Mouse (Mus musculus): ENCODE results near the gene Hsd3b2.

GRCm38 (mm10) chr3:98726281-98726680 is 1.9 kb upstream of the Hsd3b2 start:
- no peak for TF ChIP-seq MAZ (IDR thresholded peaks at IDR 0.05; ENCODE audit: low read depth, low read length)
- TF ChIP-seq EP300 (IDR thresholded peaks at IDR 0.05; ENCODE audit: low read depth in 1 of 2, low read length in 2 of 2), result no peak
- TF ChIP-seq TAL1 (IDR thresholded peaks at IDR 0.05; ENCODE audit: low read length), result no peak
- TF ChIP-seq CTCF (IDR thresholded peaks at IDR 0.05 in 2 of 3, conservative IDR thresholded peaks at IDR 0.05 in 1 of 3; ENCODE audit: control insufficient read depth in 1 of 3, insufficient read depth in 1 of 3, low read depth in 2 of 3, low read length in 3 of 3, poor library complexity in 1 of 3, severe bottlenecking in 1 of 3), result no peak
- TF ChIP-seq TCF12 (IDR thresholded peaks at IDR 0.05; ENCODE audit: low read depth, low read length), result no peak
- TF ChIP-seq POLR2A (IDR thresholded peaks at IDR 0.05; ENCODE audit: control insufficient read depth in 1 of 2, insufficient read depth in 1 of 2, low read depth in 1 of 2, low read length in 2 of 2, poor library complexity in 1 of 2), result no peak
- TF ChIP-seq MAFK (IDR thresholded peaks at IDR 0.05; ENCODE audit: borderline replicate concordance, low read depth, low read length), result no peak
- TF ChIP-seq USF1 (IDR thresholded peaks at IDR 0.05; ENCODE audit: low read depth, low read length), result no peak
- TF ChIP-seq SIN3A (IDR thresholded peaks at IDR 0.05; ENCODE audit: low read length), result no peak
- no peak for TF ChIP-seq ETS1 (IDR thresholded peaks at IDR 0.05; ENCODE audit: low read depth, low read length)
